Comparison of ENCODE assay signal across 19 mouse cellular contexts in genomic region chr7:125523051-125523450, GRCm38 (mm10). TPM values are rescaled to one million over a fixed set of nuclear protein-coding genes. Genes with fewer than 3 reads are reported as not detected.
DNase-seq lines count a peak whose midpoint lies in the region; ATAC-seq and TF ChIP-seq lines count a peak whose summit lies in the region.
"Had no signal": no experiment of that assay in that cellular context is flagged by ENCODE, and none has a peak within 500 bp of the region (broad histone marks: within the 10 kb centered on the region; RNA-seq: fewer than 3 reads in every experiment).

No protein-coding gene starts in this region.

- peaks cover 3% of the 10 kb centered on the region for H3K9me3 ChIP-seq in erythroblast, embryonic 14.5 days (ENCODE audit: control insufficient read depth, low read length)
- no peaks in the 10 kb centered on the region for H3K9me3 ChIP-seq in liver, postnatal 0 days (ENCODE audit: low read length)
- H3K9me3 ChIP-seq: limb, embryonic 15.5 days; neural tube, embryonic 15.5 days had no signal

- intact Hi-C loops in left cerebral cortex, postnatal 10 days (cut with DNase I) = no loop called here

- H3K27me3 ChIP-seq in erythroblast, embryonic 14.5 days (ENCODE audit: control insufficient read depth) = peaks cover 11% of the 10 kb centered on the region
- no peaks in the 10 kb centered on the region for H3K27me3 ChIP-seq in liver, postnatal 0 days (ENCODE audit: insufficient read depth, low read length)
- H3K27me3 ChIP-seq: limb, embryonic 15.5 days; neural tube, embryonic 15.5 days had no signal

- TF ChIP-seq CTCF in liver, postnatal 0 days (IDR thresholded peaks at IDR 0.05; ENCODE audit: low read depth) = no peak
- TF ChIP-seq CTCF in layer of hippocampus, adult 2 months (conservative IDR thresholded peaks at IDR 0.05) = no peak

- peak; percentile 80 for TF ChIP-seq EP300 in liver, postnatal 0 days (IDR thresholded peaks at IDR 0.05; ENCODE audit: low read depth)

- peak overlapping the region; percentile 44 for H3K4me3 ChIP-seq in erythroblast, embryonic 14.5 days (replicated peaks)
- no peak overlapping the region for H3K4me3 ChIP-seq in liver, postnatal 0 days (ENCODE audit: low read depth, low read length)
- H3K4me3 ChIP-seq in layer of hippocampus, adult 2 months = no peak overlapping the region
- H3K4me3 ChIP-seq: limb, embryonic 15.5 days; neural tube, embryonic 15.5 days had no signal

- ATAC-seq in liver, postnatal 0 days = peak; percentile 82
- ATAC-seq: CD4-positive, CD25-positive, alpha-beta regulatory T cell, adult 4 months; forebrain, embryonic 16.5 days; hindbrain, embryonic 16.5 days had no signal

- H3K9ac ChIP-seq in liver, postnatal 0 days (replicated peaks) = 0 out of 2 replicates have a peak overlapping the region, but pooled peaks have one; percentile 14
- H3K9ac ChIP-seq: limb, embryonic 15.5 days; neural tube, embryonic 15.5 days had no signal

- H3K36me3 ChIP-seq in erythroblast, embryonic 14.5 days (ENCODE audit: control insufficient read depth) = peaks cover 2% of the 10 kb centered on the region; the same call in 1 of the 2 replicates
- H3K36me3 ChIP-seq in liver, postnatal 0 days (replicated peaks; ENCODE audit: insufficient read depth, low read length) = no peaks in the 10 kb centered on the region
- H3K36me3 ChIP-seq: limb, embryonic 15.5 days; neural tube, embryonic 15.5 days had no signal

- peak overlapping the region; percentile 29 for H3K4me2 ChIP-seq in liver, postnatal 0 days (ENCODE audit: low read depth, low read length)
- H3K4me2 ChIP-seq: limb, embryonic 15.5 days; neural tube, embryonic 15.5 days had no signal

- no peak overlapping the region for H3K27ac ChIP-seq in liver, postnatal 0 days (ENCODE audit: low read depth)
- H3K27ac ChIP-seq in layer of hippocampus, adult 2 months = no peak overlapping the region
- H3K27ac ChIP-seq: limb, embryonic 15.5 days; macrophage; neural tube, embryonic 15.5 days had no signal

- H3K4me1 ChIP-seq in erythroblast, embryonic 14.5 days (ENCODE audit: control insufficient read depth) = peaks cover 59% of the 10 kb centered on the region
- peaks cover 18% of the 10 kb centered on the region for H3K4me1 ChIP-seq in liver, postnatal 0 days (ENCODE audit: insufficient read depth)
- H3K4me1 ChIP-seq: limb, embryonic 15.5 days; neural tube, embryonic 15.5 days had no signal

- 28% methylated on average over 3 of the region's 3 CpGs for WGBS in liver, postnatal 0 days (ENCODE audit: insufficient replicate concordance)

- DNase-seq in ovary, adult 18-20 months (ENCODE audit: low spot score) = peak; percentile 82
- no peak for DNase-seq in ovary, postnatal 10 days (ENCODE audit: low spot score)
- peak; percentile 49 for DNase-seq in adrenal gland, adult 8-10 months
- peak; percentile 25 for DNase-seq in liver, postnatal 0 days
- no peak for DNase-seq in layer of hippocampus, postnatal 10 days (ENCODE audit: low spot score in 2 of 2)
- DNase-seq in layer of hippocampus, adult 2 months (ENCODE audit: low spot score in 2 of 2) = no peak
- DNase-seq in left cerebral cortex, postnatal 10 days (ENCODE audit: extremely low spot score in 1 of 2, low spot score in 2 of 2) = no peak
- DNase-seq: cerebellum, adult 11-12 months; gastrocnemius, postnatal 10 days; kidney, adult 8-10 months; right cerebral cortex, postnatal 25 days; thymus, postnatal 36 days had no signal

RNA-seq across cellular contexts. Expression of gene Il4ra, which starts 28.9 kb away (rescaled TPM):
- total RNA-seq in adrenal gland, adult 8-10 months (2022) = 100 to 1,000 TPM in 2 of 4 experiments, 10 to 100 TPM in 2; 33.7 to 203 (median 102) TPM
- 0.08 and 0.09 TPM in 2 replicates for polyA plus RNA-seq in erythroblast, embryonic 14.5 days (2012)
- 8.7 and 9.5 TPM in 2 replicates for polyA plus RNA-seq in liver, postnatal 0 days (2015; fragmentation: Nextera tagmentation; extraction: Ambion mirVana)
- total RNA-seq in layer of hippocampus, postnatal 10 days (2021) = 1 to 10 TPM; 4.0 to 8.3 TPM
- 1 to 10 TPM; 3.2 to 3.9 TPM for total RNA-seq in layer of hippocampus, adult 2 months (2021)
- 1 to 10 TPM; 5.9 TPM for total RNA-seq in left cerebral cortex, postnatal 10 days (2021)

RNA-seq across cellular contexts. Expression of gene Nsmce1, which starts 31.7 kb away (rescaled TPM):
- 10 to 100 TPM; 49.6 to 62.7 (median 51.9) TPM for total RNA-seq in adrenal gland, adult 8-10 months (2022)
- 2.3 and 2.9 TPM in 2 replicates for polyA plus RNA-seq in erythroblast, embryonic 14.5 days (2012)
- polyA plus RNA-seq in liver, postnatal 0 days (2015; fragmentation: Nextera tagmentation; extraction: Ambion mirVana) = 47.6 and 49.2 TPM in 2 replicates
- 10 to 100 TPM; 25.6 to 28.9 TPM for total RNA-seq in layer of hippocampus, postnatal 10 days (2021)
- total RNA-seq in layer of hippocampus, adult 2 months (2021) = 10 to 100 TPM; 16.0 to 16.4 TPM
- total RNA-seq in left cerebral cortex, postnatal 10 days (2021) = 10 to 100 TPM; 21.4 to 23.3 TPM

Comparison
In these comparisons a context has a peak if more than half of its experiments do, and no peak if none do; other contexts are left out.
1. DNase-seq: peak in ovary, adult 18-20 months (single experiment), adrenal gland, adult 8-10 months (single experiment) and liver, postnatal 0 days (single experiment); none in ovary, postnatal 10 days (single experiment), layer of hippocampus, postnatal 10 days (0 of 2), layer of hippocampus, adult 2 months (0 of 2) and left cerebral cortex, postnatal 10 days (0 of 2).